Mouse (Mus musculus): ENCODE measurements around the gene Pip4k2c.
A peak's percentile ranks its signal among the peaks of the same experiment; 100 is the strongest.

The Pip4k2c gene

GRCm38 (mm10) chr10:127211414-127211854 lies at the start of gene Pip4k2c:
Pip4k2c (minus strand) TSS chr10:127211585.
- peak; percentile 88 for DNase-seq (ENCODE audit: low spot score)

GRCm38 (mm10) chr10:127258489-127258888 lies 47.1 kb upstream of the Pip4k2c start:
- no peak for DNase-seq (ENCODE audit: low spot score)

- no peak for DNase-seq (ENCODE audit: low spot score)
Measured at GRCm38 (mm10) chr10:127257790-127258189, 46.4 kb upstream of the Pip4k2c start.

- DNase-seq (ENCODE audit: low spot score), result peak; percentile 39
Measured at GRCm38 (mm10) chr10:127255625-127256345, 44.4 kb upstream of the Pip4k2c start.

- no peak for DNase-seq (ENCODE audit: low spot score)
Measured at GRCm38 (mm10) chr10:127250810-127251209, 39.4 kb upstream of the Pip4k2c start.

- no peak for DNase-seq (ENCODE audit: low spot score)
Measured at GRCm38 (mm10) chr10:127238241-127238824, 26.9 kb upstream of the Pip4k2c start.

GRCm38 (mm10) chr10:127236541-127236940 lies 25.2 kb upstream of the Pip4k2c start:
- no peak for DNase-seq (ENCODE audit: low spot score)

GRCm38 (mm10) chr10:127233141-127233540 lies 21.8 kb upstream of the Pip4k2c start:
- no peak for DNase-seq (ENCODE audit: low spot score)

- DNase-seq (ENCODE audit: low spot score), result no peak
Measured at GRCm38 (mm10) chr10:127231741-127232140, 20.4 kb upstream of the Pip4k2c start.

GRCm38 (mm10) chr10:127230693-127231092 lies 19.3 kb upstream of the Pip4k2c start:
- DNase-seq (ENCODE audit: low spot score), result no peak

GRCm38 (mm10) chr10:127228897-127229296 lies 17.5 kb upstream of the Pip4k2c start:
- no peak for DNase-seq (ENCODE audit: low spot score)

GRCm38 (mm10) chr10:127227163-127227562 lies 15.8 kb upstream of the Pip4k2c start:
- no peak for DNase-seq (ENCODE audit: low spot score)

GRCm38 (mm10) chr10:127226318-127226895 lies 15.0 kb upstream of the Pip4k2c start:
- peak; percentile 37 for DNase-seq (ENCODE audit: low spot score)

- DNase-seq (ENCODE audit: low spot score), result no peak
Measured at GRCm38 (mm10) chr10:127225732-127226131, 14.3 kb upstream of the Pip4k2c start.

GRCm38 (mm10) chr10:127225213-127225612 lies 13.8 kb upstream of the Pip4k2c start:
- DNase-seq (ENCODE audit: low spot score), result no peak

GRCm38 (mm10) chr10:127218339-127218738 lies 7.0 kb upstream of the Pip4k2c start:
- no peak for DNase-seq (ENCODE audit: low spot score)

- DNase-seq (ENCODE audit: low spot score), result no peak
Measured at GRCm38 (mm10) chr10:127217177-127217576, 5.8 kb upstream of the Pip4k2c start.

GRCm38 (mm10) chr10:127216456-127216855 lies 5.1 kb upstream of the Pip4k2c start:
- DNase-seq (ENCODE audit: low spot score), result no peak

- DNase-seq (ENCODE audit: low spot score), result no peak
Measured at GRCm38 (mm10) chr10:127214422-127214803, 3.0 kb upstream of the Pip4k2c start.

GRCm38 (mm10) chr10:127213704-127214421 lies 2.5 kb upstream of the Pip4k2c start:
- no peak for DNase-seq (ENCODE audit: low spot score)

- no peak for DNase-seq (ENCODE audit: low spot score)
Measured at GRCm38 (mm10) chr10:127213272-127213671, 1.9 kb upstream of the Pip4k2c start.

GRCm38 (mm10) chr10:127210961-127211405 lies 402 bp downstream of the Pip4k2c start:
- DNase-seq (ENCODE audit: low spot score), result no peak
